Comparison of ENCODE assay signal across 9 mouse cellular contexts in genomic region chr6:129235855-129236461, GRCm38 (mm10). TPM values are rescaled to one million over a fixed set of nuclear protein-coding genes. Genes with fewer than 3 reads are reported as not detected.
DNase-seq lines count a peak whose midpoint lies in the region; ATAC-seq and TF ChIP-seq lines count a peak whose summit lies in the region.
"Had no signal": no experiment of that assay in that cellular context is flagged by ENCODE, and none has a peak within 500 bp of the region (broad histone marks: within the 10 kb centered on the region; RNA-seq: fewer than 3 reads in every experiment).

No protein-coding gene starts in this region.

- peaks cover 26 to 47% of the 10 kb centered on the region in 2 experiments for H3K4me1 ChIP-seq in MEL (ENCODE audit: control insufficient read depth in 1 of 2, insufficient read depth in 2 of 2, low read length in 2 of 2)
- H3K4me1 ChIP-seq in intestine, embryonic 14.5 days (replicated peaks; ENCODE audit: control insufficient read depth, insufficient read depth, low read length): 0 out of 2 replicates have a peak, but pooled peaks cover 5% of the 10 kb centered on the region
- H3K4me1 ChIP-seq in forebrain, embryonic 10.5 days: peaks cover 6% of the 10 kb centered on the region

- peak overlapping the region; percentile 30 for H3K9ac ChIP-seq in MEL (ENCODE audit: control insufficient read depth, low read depth, low read length, poor library complexity, severe bottlenecking)
- H3K9ac ChIP-seq in intestine, embryonic 14.5 days (ENCODE audit: low read length): no peak overlapping the region

- ATAC-seq in intestine, embryonic 14.5 days (replicated peaks; ENCODE audit: low FRiP score, low TSS enrichment, low read depth): no peak

- intact Hi-C loops in heart, postnatal 14 days (cut with DNase I): loop anchor here (1.0 kb wide), 1 partner anchor 55 kb away; no protein-coding TSS in a partner anchor

- peaks cover 0 to 47% of the 10 kb centered on the region in 2 experiments; a peak in 2 of 4 replicates for H3K36me3 ChIP-seq in MEL (ENCODE audit: control insufficient read depth in 1 of 2, insufficient read depth in 2 of 2, low read length in 2 of 2)
- no peaks in the 10 kb centered on the region for H3K36me3 ChIP-seq in intestine, embryonic 14.5 days (ENCODE audit: control insufficient read depth, insufficient read depth, low read length)
- H3K36me3 ChIP-seq in forebrain, embryonic 10.5 days (replicated peaks): no peaks in the 10 kb centered on the region
- H3K36me3 ChIP-seq: G1E had no signal

- TF ChIP-seq POLR2A in MEL (IDR thresholded peaks at IDR 0.05; ENCODE audit: control insufficient read depth in 1 of 2, insufficient read depth in 1 of 2, low read depth in 1 of 2, low read length in 2 of 2, poor library complexity in 1 of 2): no peak

- no peak overlapping the region; a peak in 1 of 4 replicates for H3K4me3 ChIP-seq in MEL (ENCODE audit: control insufficient read depth in 1 of 2, insufficient read depth in 1 of 2, low read depth in 2 of 2, low read length in 2 of 2)
- H3K4me3 ChIP-seq in intestine, embryonic 14.5 days (ENCODE audit: low read depth, low read length): no peak overlapping the region
- no peak overlapping the region for H3K4me3 ChIP-seq in forebrain, embryonic 10.5 days

- WGBS in intestine, embryonic 14.5 days: 77% methylated on average over 5 of the region's 5 CpGs
- WGBS in forebrain, embryonic 10.5 days: 90% methylated on average over 5 of the region's 5 CpGs

- H3K27me3 ChIP-seq in MEL (ENCODE audit: control insufficient read depth in 1 of 2, insufficient read depth in 2 of 2, low read length in 2 of 2): no peaks in the 10 kb centered on the region
- no peaks in the 10 kb centered on the region for H3K27me3 ChIP-seq in intestine, embryonic 14.5 days (replicated peaks; ENCODE audit: control insufficient read depth, insufficient read depth, low read length)
- no peaks in the 10 kb centered on the region for H3K27me3 ChIP-seq in forebrain, embryonic 10.5 days (ENCODE audit: poor library complexity, severe bottlenecking)

- peaks cover 5% of the 10 kb centered on the region for H3K79me2 ChIP-seq in MEL (ENCODE audit: control insufficient read depth, insufficient read depth, low read length, poor library complexity)

- TF ChIP-seq EP300 in MEL (IDR thresholded peaks at IDR 0.05; ENCODE audit: low read depth in 1 of 2, low read length in 2 of 2): peak in 1 of 2 experiments; percentile 29; a peak in 2 of 4 replicates

- H3K9me3 ChIP-seq in MEL (replicated peaks; ENCODE audit: insufficient read depth, low read length): no peaks in the 10 kb centered on the region
- H3K9me3 ChIP-seq in intestine, embryonic 14.5 days (ENCODE audit: control insufficient read depth, low read length): no peaks in the 10 kb centered on the region
- no peaks in the 10 kb centered on the region for H3K9me3 ChIP-seq in forebrain, embryonic 10.5 days

- no peak for TF ChIP-seq RAD21 in MEL (IDR thresholded peaks at IDR 0.05; ENCODE audit: low read depth, low read length)

- TF ChIP-seq CTCF in MEL (IDR thresholded peaks at IDR 0.05 in 2 of 3, conservative IDR thresholded peaks at IDR 0.05 in 1 of 3; ENCODE audit: control insufficient read depth in 1 of 3, insufficient read depth in 1 of 3, low read depth in 2 of 3, low read length in 3 of 3, poor library complexity in 1 of 3, severe bottlenecking in 1 of 3): no peak

- DNase-seq in heart, adult 11 months: peak; percentile 98
- DNase-seq in heart, postnatal 14 days: no peak
- peak; percentile 72 for DNase-seq in MEL (ENCODE audit: low read depth, low spot score)
- DNase-seq in intestine, embryonic 14.5 days (ENCODE audit: low spot score): no peak
- peak; percentile 54 for DNase-seq in lung, postnatal 14 days
- DNase-seq in forebrain, embryonic 10.5 days (ENCODE audit: extremely low spot score, low spot score): no peak
- DNase-seq in embryo, embryonic 10.5 days (ENCODE audit: low spot score): no peak
- DNase-seq in left cerebral cortex, adult 18-20 months (ENCODE audit: low spot score in 2 of 2): no peak

- H3K27ac ChIP-seq in MEL (ENCODE audit: control insufficient read depth, low read depth, low read length): peak overlapping the region; percentile 100
- H3K27ac ChIP-seq in intestine, embryonic 14.5 days (ENCODE audit: low read depth): peak overlapping the region; percentile 16; the same call in 1 of the 2 replicates
- H3K27ac ChIP-seq in forebrain, embryonic 10.5 days: no peak overlapping the region

- H3K4me2 ChIP-seq in intestine, embryonic 14.5 days (ENCODE audit: low read length): 0 out of 2 replicates have a peak overlapping the region, but pooled peaks have one; percentile 0

TF ChIP-seq in MEL, 35 proteins besides CTCF, POLR2A, EP300 and RAD21:
- 0 out of 2 replicates have a peak, but pooled peaks have one; percentile 23 for TF ChIP-seq TCF12 (IDR thresholded peaks at IDR 0.05; ENCODE audit: low read depth, low read length)
- peak; percentile 87 for TF ChIP-seq ZKSCAN1 (IDR thresholded peaks at IDR 0.05; ENCODE audit: low read depth, low read length)
- no peak for TF ChIP-seq GATA1 (IDR thresholded peaks at IDR 0.05; ENCODE audit: low read depth, low read length)
- peak; percentile 54; the same call in 1 of the 2 replicates for TF ChIP-seq MYC (IDR thresholded peaks at IDR 0.05; ENCODE audit: low read depth, low read length)
- TF ChIP-seq RCOR1 (IDR thresholded peaks at IDR 0.05; ENCODE audit: low read depth, low read length): 0 out of 2 replicates have a peak, but pooled peaks have one; percentile 36
- peak; percentile 38; the same call in 1 of the 2 replicates for TF ChIP-seq ETS1 (IDR thresholded peaks at IDR 0.05; ENCODE audit: low read depth, low read length)
- TF ChIP-seq TBP (IDR thresholded peaks at IDR 0.05; ENCODE audit: low read depth, low read length): peak; percentile 62; the same call in 1 of the 2 replicates
- 0 out of 2 replicates have a peak, but pooled peaks have one; percentile 8 for TF ChIP-seq ELF1 (IDR thresholded peaks at IDR 0.05; ENCODE audit: low read depth, low read length)
- no peak for TF ChIP-seq MXI1 (IDR thresholded peaks at IDR 0.05; ENCODE audit: low read depth, low read length)
TF ChIP-seq in MEL: peak in this region for 7.

RNA-seq across cellular contexts. Expression of gene Cd69, which starts 39.3 kb away (rescaled TPM):
- total RNA-seq in heart, postnatal 14 days (2021): 1 to 10 TPM in 1 of 2 experiments, under 1 TPM in 1; 0.22 to 1.4 TPM
- 0.26 TPM in 1 of 2 replicates, not detected in the other for total RNA-seq in MEL (2012; rRNA removed)
- not detected for polyA plus RNA-seq in MEL (2012; ENCODE audit: insufficient read depth in 1 of 2, insufficient read length in 2 of 2, low read depth in 1 of 2, low replicate concordance in 2 of 2, missing spikeins in 1 of 2)
- polyA plus RNA-seq in intestine, embryonic 14.5 days (2014; fragmentation: Nextera tagmentation; extraction: Ambion mirVana): 0.51 TPM in 1 of 2 replicates, not detected in the other
- polyA plus RNA-seq in forebrain, embryonic 10.5 days (2016; fragmentation: Nextera tagmentation; extraction: Ambion mirVana): 0.09 and 0.11 TPM in 2 replicates
- total RNA-seq in left cerebral cortex, adult 18-20 months (2021): not detected
- total RNA-seq: G1E had no signal
- polyA plus RNA-seq: G1E had no signal

RNA-seq across cellular contexts. Expression of gene Clec2d, which starts 55.5 kb away (rescaled TPM):
- 10 to 100 TPM; 43.5 to 46.0 TPM for total RNA-seq in heart, postnatal 14 days (2021)
- 1.7 and 2.8 TPM in 2 replicates for total RNA-seq in MEL (2012; rRNA removed)
- polyA plus RNA-seq in MEL (2012; ENCODE audit: insufficient read depth in 1 of 2, insufficient read length in 2 of 2, low read depth in 1 of 2, low replicate concordance in 2 of 2, missing spikeins in 1 of 2): under 1 TPM in 1 of 2 experiments, not detected in 1; 0.50 TPM
- polyA plus RNA-seq in intestine, embryonic 14.5 days (2014; fragmentation: Nextera tagmentation; extraction: Ambion mirVana): 0.43 and 0.89 TPM in 2 replicates
- polyA plus RNA-seq in forebrain, embryonic 10.5 days (2016; fragmentation: Nextera tagmentation; extraction: Ambion mirVana): not detected in 2 replicates
- total RNA-seq in left cerebral cortex, adult 18-20 months (2021): 1 to 10 TPM; 6.2 to 8.1 TPM
- total RNA-seq: G1E had no signal
- polyA plus RNA-seq: G1E had no signal

Comparison
In these comparisons a context has a peak if more than half of its experiments do, and no peak if none do; other contexts are left out.
1. DNase-seq: peak in heart, adult 11 months (single experiment), MEL (single experiment) and lung, postnatal 14 days (single experiment); none in heart, postnatal 14 days (0 of 2), intestine, embryonic 14.5 days (single experiment), forebrain, embryonic 10.5 days (single experiment), embryo, embryonic 10.5 days (single experiment) and left cerebral cortex, adult 18-20 months (0 of 2).
2. RNA of gene Clec2d, which starts 55.5 kb away (total RNA-seq): 43.5 to 46.0 TPM in heart, postnatal 14 days; 6.2 to 8.1 TPM in left cerebral cortex, adult 18-20 months and 1.7 to 2.8 TPM in MEL; every median in the first group is over 4 times any median in the second.